Mouse (Mus musculus): Measurements from ENCODE around the gene Tnfaip8l1.

Gene Tnfaip8l1

GRCm38 (mm10) chr17:56185281-56186141, 23.2 kb downstream of the Tnfaip8l1 start:
- DNase-seq, result peak; percentile 55 to 63

- DNase-seq, result peak; percentile 53 to 57
Observed at GRCm38 (mm10) chr17:56191266-56191665, 29.0 kb downstream of the Tnfaip8l1 start.

DNA sequence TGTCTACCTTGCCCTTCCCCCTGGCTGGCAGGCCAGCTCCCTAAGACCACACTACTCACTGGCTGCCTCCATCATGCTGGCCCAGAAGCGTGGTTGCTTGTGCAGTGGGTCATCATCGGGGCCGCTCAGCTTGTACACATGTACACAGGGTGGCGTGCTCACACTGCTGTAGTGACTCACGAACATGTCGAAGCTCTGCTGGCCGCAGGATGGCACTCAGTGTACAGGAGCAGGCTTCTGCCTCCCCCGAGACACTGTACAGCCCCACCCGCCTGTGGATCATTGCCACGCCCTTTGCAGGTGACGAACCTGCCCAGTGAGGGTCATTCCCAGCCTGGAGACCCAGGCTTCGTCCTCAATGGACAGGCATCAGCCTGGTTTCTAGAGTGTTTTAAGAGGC, 32.1 kb downstream of the Tnfaip8l1 start:
- no peak for DNase-seq

GRCm38 (mm10) chr17:56194765-56195164, 32.5 kb downstream of the Tnfaip8l1 start:
- no peak for DNase-seq

- DNase-seq, result peak in 1 of 2 experiments; percentile 40
Observed at GRCm38 (mm10) chr17:56196860-56197259, 34.6 kb downstream of the Tnfaip8l1 start.

DNA sequence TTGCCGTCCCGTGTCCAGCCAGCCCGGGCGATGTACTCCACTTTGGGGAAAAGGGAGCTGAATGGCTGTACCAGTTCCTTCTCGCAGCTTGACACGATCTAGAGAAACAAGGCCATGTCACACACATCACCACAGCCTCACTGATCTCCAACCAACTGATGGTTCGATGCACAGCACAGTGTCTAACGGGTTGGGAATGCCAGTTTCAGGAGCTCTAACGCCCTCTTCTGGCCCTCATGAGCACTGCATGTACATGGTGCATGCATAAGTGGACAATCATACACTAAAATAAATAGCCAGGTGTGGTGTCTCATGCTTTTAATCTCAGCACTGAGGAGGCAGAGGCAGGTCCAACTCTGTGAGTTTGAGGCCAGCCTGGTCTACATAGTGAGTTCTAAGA, 38.3 kb downstream of the Tnfaip8l1 start:
- DNase-seq, result peak in 1 of 2 experiments; percentile 51

- DNase-seq, result no peak
Observed at GRCm38 (mm10) chr17:56201642-56202041, 39.4 kb downstream of the Tnfaip8l1 start.

- DNase-seq, result no peak
Observed at GRCm38 (mm10) chr17:56202476-56202875, 40.2 kb downstream of the Tnfaip8l1 start.

DNA sequence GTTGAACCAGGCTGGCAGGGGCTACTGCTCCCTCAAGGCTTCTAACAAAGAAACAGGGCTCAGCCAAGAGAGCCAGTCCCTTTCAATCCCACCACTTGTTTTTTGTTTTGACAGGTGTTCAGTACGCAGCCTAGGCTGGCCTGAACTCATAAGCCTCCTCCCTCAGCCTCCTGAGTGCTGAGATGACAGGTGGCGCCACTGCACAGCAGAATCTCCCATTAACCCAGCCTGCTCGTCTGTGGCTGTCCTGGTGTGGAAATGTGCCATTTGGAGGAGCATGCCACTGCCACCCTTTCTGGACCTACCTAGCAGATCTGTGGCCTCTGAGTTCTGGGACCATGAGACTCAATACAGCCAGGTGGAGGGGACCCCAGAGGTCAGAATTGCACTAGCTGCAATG, 41.5 kb downstream of the Tnfaip8l1 start:
- peak in 1 of 2 experiments; percentile 55 for DNase-seq

GRCm38 (mm10) chr17:56206276-56206884, 44.1 kb downstream of the Tnfaip8l1 start:
- no peak for DNase-seq

GRCm38 (mm10) chr17:56206986-56207674, 44.9 kb downstream of the Tnfaip8l1 start:
- no peak for DNase-seq

GRCm38 (mm10) chr17:56207963-56208530, 45.8 kb downstream of the Tnfaip8l1 start:
- DNase-seq, result no peak

DNA sequence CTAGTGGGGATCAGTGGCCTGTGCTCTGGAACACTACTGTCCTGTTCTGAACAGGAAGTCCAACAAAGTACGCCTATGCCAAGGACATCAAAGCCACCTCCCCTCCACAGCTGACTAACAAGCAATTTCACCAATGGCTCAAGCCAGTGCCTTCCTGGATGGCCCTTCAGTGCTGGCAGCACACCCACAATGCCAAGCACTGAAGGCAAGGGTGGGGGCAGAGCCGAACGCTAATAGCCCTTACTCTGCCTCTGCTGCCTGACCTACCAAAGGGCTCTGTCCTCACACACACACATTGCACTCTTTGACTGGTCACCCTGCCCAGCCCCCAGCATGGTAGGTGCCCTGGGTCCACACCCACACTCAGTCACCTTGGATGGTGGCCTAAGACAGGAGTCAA, 46.5 kb downstream of the Tnfaip8l1 start:
- no peak for DNase-seq

- DNase-seq, result no peak
Observed at GRCm38 (mm10) chr17:56211090-56211489, 48.8 kb downstream of the Tnfaip8l1 start.

GRCm38 (mm10) chr17:56212676-56213075, 50.4 kb downstream of the Tnfaip8l1 start:
- no peak for DNase-seq

- no peak for DNase-seq
Observed at GRCm38 (mm10) chr17:56214229-56214628, 52.0 kb downstream of the Tnfaip8l1 start.

DNA sequence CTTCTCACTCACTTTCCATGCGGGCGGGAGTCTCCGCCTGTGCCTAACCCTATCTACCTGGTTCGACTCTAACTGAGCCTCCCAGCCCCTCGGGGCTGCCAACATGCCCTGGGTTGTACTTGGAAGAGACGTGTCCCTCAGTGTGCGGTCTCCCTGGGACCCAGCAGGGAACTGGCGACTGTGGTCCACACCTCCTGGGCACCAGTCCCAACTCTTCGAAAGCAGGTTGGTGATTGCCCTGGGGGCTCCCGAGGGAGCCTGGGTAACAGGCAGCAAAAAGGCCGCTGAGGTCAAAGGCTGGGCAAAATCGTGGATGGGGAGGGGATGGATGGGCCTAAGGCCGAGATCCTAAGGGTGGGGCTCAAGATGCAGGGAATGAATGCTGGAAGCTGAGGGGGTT, 55.4 kb downstream of the Tnfaip8l1 start:
- peak; percentile 46 to 59 for DNase-seq

- peak; percentile 89 to 91 for DNase-seq
Observed at GRCm38 (mm10) chr17:56218377-56219191, 56.3 kb downstream of the Tnfaip8l1 start, which contains the start of gene Dpp9. TSS of gene Dpp9 (minus strand) at chr17:56218905.

GRCm38 (mm10) chr17:56219251-56219650, 57.0 kb downstream of the Tnfaip8l1 start:
- no peak for DNase-seq

- DNase-seq, result no peak
Observed at GRCm38 (mm10) chr17:56219805-56220204, 57.5 kb downstream of the Tnfaip8l1 start.
